Mouse (Mus musculus): ENCODE measurements around the gene Cdhr3.
A peak's percentile ranks its signal among the peaks of the same experiment; 100 is the strongest.

The Cdhr3 gene

GRCm38 (mm10) chr12:33035089-33035718, 57.5 kb downstream of the Cdhr3 start:
- no peak for DNase-seq (ENCODE audit: low read depth, low spot score)

GRCm38 (mm10) chr12:33034343-33035088, 58.2 kb downstream of the Cdhr3 start:
- DNase-seq (ENCODE audit: low read depth, low spot score), result no peak

GRCm38 (mm10) chr12:33033221-33033620, 59.5 kb downstream of the Cdhr3 start:
- DNase-seq (ENCODE audit: low read depth, low spot score), result no peak

- no peak for DNase-seq (ENCODE audit: low read depth, low spot score)
These were observed 62.1 kb downstream of the Cdhr3 start for GRCm38 (mm10) chr12:33030589-33030988.

GRCm38 (mm10) chr12:33030066-33030465, 62.6 kb downstream of the Cdhr3 start:
- DNase-seq (ENCODE audit: low read depth, low spot score), result no peak

DNA sequence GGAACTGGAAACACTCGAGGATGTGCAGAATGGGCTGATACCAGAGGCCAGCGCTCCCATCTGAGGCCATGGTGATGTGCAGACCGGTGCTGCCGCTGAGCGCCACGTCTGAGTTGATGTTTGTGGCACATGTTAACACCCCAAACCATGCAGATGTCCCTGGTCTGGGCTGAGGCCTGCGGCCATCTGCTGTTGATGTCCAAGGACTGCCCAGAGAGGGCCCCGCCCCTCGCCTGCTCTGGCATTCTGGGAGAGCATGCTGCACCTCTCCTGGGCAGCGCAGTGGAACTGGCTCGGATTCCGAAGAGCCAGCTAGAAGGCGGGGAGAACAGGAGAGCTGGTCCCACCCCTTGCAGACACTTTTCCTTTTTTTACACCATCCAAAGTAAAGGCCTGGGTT, 64.0 kb downstream of the Cdhr3 start:
- DNase-seq (ENCODE audit: low read depth, low spot score), result no peak

- peak; percentile 50 for DNase-seq (ENCODE audit: low read depth, low spot score)
These were observed 64.5 kb downstream of the Cdhr3 start for GRCm38 (mm10) chr12:33028109-33028691.

GRCm38 (mm10) chr12:33027093-33027492, 65.6 kb downstream of the Cdhr3 start:
- DNase-seq (ENCODE audit: low read depth, low spot score), result peak; percentile 78

- DNase-seq (ENCODE audit: low read depth, low spot score), result no peak
These were observed 68.2 kb downstream of the Cdhr3 start for GRCm38 (mm10) chr12:33024524-33024923.

DNA sequence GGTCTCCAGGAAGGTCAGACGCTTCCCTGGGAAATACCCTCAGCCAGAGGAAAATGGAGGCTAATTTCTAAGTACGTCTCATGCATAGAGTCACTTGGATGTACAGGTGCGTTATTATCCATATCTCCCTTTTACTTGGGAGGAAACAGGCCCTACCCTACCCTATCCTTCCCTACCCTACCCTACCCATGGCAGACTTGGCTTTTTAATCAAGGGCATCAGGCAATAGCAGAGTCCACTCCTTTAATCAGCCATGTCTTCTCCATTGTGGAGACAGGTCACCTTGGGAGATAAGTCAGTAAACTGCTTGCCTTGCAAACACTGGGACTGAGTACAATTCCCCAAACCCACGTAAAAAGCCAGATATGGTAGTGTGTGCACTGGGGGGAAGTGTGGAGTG, 70.9 kb downstream of the Cdhr3 start:
- DNase-seq (ENCODE audit: low read depth, low spot score), result no peak

DNA sequence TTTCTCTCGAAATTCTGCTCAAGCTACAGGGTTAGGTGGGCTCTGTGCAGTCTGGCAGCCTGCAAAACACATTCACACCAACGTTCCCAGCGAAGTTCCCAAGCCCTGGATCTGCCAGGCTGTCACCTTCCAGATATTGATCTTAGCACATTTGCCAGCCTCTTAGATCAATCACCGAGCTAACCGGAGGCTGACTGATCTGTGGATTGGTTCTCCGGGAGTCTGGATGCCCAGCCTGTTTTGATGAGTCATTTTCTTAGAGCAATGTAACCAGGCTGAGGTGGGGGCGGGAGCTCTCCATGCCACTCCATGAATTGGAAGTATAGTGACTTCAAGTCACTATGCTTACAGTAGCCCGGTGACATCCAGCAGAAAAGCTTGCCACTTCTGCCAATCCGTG, 71.5 kb downstream of the Cdhr3 start:
- no peak for DNase-seq (ENCODE audit: low read depth, low spot score)

DNA sequence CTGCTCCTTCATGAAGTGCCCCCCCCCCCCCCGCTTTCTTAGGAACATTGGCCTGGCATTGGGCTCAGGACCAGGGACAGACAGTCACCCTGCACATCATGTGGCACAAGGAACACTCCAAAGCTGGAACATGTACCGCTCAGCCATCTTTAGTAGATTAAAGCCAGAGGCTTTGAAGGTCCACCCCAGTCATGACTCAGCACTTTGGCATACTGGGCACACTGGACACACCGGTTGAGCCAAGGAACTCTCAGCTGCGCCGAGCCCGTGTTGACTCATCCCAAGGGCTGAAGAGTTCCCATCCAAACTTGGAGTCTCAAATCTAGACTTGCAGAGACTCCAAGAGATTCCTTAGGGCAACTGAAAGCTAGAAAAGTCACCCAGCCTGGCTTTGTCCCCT, 72.7 kb downstream of the Cdhr3 start:
- no peak for DNase-seq (ENCODE audit: low read depth, low spot score)

GRCm38 (mm10) chr12:33018601-33019000, 74.1 kb downstream of the Cdhr3 start:
- DNase-seq (ENCODE audit: low read depth, low spot score), result no peak

DNA sequence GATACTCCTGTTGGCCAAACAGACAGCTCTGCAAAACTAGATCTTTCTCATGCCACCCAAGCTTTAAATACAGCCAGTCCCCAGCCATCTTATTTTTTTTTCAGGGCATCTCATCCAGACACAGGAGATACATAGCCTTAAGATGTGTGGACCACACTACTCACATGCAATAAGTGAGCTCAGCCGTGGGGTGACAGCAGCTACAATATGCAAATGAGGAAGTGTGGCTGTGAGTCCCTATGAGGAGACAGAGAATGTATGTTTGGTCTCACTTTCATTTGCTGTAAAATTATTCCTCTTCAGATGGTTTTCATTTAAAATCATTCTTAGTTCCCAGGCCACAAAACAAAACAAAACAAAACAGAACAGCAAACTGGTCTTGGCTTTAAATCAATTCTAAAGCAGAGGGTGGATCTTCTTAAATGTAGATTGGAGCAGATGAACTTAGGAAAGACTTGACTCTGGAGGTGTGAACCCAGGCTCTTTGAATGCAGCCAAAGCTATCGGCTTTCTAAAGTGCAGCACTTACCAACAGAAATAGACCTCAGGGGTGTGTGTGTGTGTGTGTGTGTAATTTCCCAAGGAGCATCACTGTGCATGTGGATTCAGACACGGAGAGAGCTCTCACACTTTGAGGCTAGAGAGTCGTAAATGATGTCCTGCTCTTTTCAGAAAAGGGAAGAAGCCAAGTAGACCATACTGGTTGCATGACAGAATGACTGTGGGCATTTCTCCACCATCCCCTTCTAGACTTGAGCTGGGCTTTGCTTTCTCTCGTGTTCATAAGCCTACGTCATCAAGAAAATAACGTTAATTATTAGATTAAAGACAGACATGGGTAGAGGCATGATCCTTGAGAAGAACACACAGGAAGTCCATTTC, 75.6 kb downstream of the Cdhr3 start:
- DNase-seq (ENCODE audit: low read depth, low spot score), result peak; percentile 65

DNA sequence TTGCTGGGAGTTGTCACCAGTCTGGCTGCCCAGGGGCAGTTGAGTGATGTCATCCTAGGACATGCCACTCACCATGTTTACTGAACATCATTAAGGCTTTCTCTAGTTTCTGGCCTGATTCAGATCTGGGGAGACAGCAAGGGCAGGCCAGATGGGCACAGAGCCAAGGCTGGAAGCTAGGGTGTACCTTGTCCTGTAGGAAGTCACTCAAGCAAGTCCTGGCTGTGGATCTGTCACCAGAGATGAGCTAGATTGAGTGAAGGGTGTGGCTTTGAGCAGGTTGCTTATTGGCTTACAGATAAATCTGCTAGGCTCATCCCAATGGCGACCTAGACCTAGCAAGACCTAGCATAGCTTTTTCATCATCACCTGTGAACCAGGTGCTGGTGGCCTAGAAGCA, 77.6 kb downstream of the Cdhr3 start:
- DNase-seq (ENCODE audit: low read depth, low spot score), result no peak

DNA sequence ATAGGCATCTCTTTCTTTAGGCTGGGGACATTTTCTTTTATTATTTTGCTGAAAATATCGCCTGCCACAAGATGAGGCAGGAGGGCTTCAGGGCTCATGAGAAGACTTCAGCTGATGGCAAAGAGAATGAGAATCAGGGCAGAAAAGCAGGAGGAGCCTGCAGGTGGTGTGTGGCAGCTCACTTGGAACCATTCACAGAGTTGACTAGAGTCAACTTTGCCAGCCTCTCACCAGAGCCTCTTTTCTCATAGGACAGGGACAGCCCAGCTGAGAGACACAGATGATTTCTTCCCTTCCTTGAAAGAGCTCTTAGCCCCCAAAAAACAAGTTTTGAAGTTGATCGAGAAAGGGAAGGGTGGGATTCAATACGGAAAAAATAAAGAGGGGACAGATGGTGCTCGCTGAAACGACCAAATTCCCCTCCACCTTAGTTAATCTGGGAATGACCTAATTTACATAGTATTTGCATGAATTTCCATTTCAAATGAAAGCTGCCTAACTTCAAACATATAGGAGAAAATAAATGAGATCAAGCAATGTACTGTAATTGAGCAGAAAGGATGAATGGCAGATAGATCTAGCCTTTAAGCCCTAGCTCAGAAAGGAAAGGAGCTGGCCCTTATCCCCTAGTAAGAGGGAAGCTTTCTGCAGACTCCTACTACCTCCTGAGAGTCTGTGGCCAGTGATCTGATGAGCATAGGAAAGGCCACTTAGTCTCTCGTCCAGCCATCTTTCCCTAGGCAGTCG, 78.5 kb downstream of the Cdhr3 start:
- no peak for DNase-seq (ENCODE audit: low read depth, low spot score)

DNA sequence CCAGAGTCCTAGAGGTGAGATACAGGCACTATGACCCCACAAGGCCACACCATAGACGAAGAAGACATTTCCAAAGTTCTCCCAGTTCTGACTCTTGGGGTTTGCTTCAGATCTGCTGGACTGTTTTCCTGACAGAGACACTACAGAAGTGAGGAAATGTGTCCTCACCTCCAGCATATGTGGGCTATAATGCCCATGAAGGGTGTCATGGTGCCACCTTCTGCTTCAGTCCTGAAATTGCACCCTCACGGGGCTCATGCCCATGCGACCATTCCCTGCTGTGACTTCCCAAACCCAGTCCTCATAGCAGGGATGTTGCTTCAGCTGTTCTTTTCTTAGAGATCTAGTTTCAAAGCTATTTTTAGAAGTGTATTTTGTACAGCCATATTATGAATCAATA, 82.6 kb downstream of the Cdhr3 start:
- peak; percentile 73 for DNase-seq (ENCODE audit: low read depth, low spot score)

GRCm38 (mm10) chr12:33009206-33009966, 83.3 kb downstream of the Cdhr3 start:
- peak; percentile 51 for DNase-seq (ENCODE audit: low read depth, low spot score)

DNA sequence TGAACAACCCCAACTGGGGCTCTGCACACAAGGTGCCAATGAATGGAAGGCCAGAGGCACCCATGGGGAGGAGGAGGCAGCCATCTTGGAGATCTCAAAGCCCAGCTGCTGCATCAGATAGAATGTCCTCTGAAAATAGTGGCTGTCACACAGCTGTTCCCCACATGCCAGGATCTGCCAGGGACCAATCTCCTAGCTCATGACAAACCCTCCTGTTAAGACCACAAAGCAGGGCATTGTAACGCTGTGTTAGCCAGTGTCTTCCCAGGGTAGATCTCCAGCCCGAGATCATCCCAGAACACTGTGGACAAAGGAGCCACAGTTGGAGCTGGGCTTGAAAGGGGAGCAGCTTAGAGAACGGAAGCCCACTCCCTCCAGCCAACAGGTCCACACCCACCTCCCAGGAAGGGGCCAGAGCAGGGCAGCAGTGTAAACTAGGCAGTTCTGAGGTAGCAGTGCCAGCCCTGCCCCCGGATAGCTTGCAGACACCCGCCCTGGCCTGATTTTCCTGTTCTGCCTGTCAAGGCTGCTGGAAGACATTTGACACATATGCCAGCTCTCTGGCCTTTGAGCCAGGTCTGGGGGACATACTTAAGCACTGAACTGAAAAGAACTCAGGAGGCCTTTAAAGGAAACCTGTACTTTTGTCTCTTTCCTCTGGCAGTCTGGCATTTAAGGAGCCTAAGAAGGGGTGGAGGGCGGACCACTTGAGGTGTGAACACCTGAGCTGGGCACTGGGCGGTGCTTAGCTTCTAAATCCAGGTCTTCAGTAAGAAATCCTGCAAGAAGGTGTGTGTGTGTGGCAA, 84.2 kb downstream of the Cdhr3 start:
- no peak for DNase-seq (ENCODE audit: low read depth, low spot score)

DNA sequence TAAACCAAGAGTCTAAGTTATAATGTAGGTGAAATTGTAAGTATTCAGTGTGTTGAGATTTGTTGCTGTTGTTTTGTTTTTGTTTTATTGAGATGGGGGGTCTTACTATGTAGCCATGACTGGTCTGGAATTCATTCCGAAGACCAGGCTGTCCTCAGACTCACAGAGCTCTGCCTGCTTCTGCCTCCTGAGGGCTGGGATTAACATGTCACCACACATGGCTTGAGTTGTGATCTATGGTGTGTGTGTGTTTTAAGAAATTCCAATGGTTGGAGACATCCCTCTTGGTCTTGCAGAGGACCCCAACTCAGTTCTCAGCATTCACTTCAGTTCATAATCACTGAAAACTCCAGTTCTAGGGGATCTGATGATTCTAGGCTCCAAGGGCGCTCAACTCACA, 85.5 kb downstream of the Cdhr3 start:
- no peak for DNase-seq (ENCODE audit: low read depth, low spot score)

All from A20 (cell line).